Mouse (Mus musculus): ENCODE measurements at regions not wholly inside any gene's neighbourhood (a gene's known extent, or its start where the extent isn't known, plus 50 kb on each side); places are given as distances from the start of the nearest gene placed in this dataset.
A peak's percentile ranks its signal among the peaks of the same experiment; 100 is the strongest.

DNA sequence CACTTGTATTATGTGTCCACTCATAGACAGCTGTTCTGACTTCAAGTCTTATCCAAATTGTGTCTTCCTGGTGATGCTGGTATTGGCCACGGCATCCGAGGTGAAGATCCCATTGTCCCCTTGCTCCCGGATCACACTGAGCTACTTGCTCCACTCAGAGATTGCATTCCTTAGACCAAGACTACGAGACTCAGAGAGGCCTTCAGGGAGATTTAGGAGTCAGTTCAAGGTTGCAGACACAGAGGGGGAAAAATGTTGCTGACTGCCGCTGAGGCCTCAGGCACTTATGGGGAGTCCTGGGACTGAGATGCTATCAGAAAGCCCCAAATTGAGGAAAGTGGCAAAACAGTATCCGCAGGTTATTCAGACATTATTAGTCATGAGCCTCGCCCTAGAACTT is 183.9 kb downstream of the Ly86 start:
- no peak for DNase-seq (ENCODE audit: extremely low spot score)

DNA sequence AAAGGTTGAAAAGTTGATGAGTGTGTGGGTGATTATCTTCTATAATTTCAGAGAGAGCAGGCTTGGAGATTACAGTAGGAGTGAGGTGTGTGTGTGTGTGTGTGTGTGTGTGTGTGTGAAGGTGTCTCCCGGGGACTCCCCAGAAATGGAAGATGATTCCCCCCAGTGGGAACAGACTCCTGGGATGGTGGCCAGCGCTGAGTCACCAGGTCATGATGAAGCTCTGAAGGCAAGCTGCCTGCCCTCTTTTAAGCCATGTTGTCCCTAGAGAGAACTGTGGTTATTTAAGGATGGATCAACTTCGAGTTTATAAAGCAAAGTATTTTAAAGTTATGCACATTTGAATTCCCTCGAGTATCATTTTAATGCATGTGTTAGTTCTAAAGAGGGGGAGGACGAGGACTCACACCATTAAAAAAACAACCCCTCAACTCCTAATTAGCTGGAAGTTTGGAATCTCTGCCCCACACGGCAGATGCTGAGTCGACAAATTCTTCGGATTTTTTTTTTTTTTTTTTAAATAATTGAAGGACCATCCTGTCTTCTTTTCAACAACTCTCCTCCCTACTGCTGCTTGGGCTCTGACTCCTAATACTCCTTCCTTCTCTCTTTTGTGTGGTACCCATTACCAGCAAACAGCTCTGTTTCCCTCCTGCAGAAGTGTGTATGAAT is 186.6 kb downstream of the Ly86 start:
- no peak for DNase-seq (ENCODE audit: extremely low spot score)

DNA sequence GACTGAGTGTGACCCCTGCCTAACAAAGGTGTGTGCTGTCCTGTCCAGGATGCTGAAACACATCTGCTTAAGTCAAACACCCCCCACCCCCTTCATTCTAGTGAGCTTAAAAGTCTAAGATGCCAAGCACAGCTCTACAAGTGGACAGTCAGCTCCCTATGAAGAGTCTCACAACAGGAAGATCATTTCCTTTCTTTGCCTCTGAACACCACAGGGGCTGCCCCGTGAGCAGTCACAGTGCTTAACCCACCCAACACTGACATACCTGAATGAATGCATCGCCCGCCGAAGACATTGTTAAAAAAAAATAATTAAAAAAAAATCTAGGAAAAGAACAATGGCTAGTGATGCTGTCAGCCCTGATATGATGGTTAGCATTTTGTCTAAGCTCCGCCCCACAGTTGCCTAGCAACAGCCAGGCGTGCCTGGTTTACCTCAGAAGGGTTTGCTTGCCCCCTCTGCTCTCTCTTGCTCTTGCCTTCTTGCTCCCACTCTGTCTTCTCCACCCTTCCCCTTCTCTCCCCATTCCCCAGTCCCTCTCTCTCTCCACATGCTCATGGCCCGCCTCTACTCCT is 187.7 kb downstream of the Ly86 start:
- DNase-seq (ENCODE audit: extremely low spot score): no peak

DNA sequence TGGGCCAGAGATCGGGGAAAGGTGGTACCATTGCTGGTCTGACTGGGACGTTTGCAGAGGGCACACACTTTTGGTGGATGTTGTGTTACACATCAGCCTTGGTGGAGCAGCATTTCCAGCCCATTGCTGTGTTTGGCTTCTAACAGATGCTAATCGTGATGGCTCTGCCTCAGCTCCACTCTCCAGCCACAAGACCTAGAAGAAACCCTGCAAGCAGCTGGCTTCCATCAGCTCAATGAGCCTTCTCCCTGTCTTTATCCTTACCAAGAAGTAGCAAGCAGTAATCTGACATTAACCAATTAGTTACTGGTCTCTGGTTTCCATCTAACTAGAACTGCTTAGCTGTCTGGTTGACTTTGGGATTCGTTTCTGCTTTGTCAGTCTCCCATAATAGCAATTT is 188.8 kb downstream of the Ly86 start:
- DNase-seq (ENCODE audit: extremely low spot score): no peak

DNA sequence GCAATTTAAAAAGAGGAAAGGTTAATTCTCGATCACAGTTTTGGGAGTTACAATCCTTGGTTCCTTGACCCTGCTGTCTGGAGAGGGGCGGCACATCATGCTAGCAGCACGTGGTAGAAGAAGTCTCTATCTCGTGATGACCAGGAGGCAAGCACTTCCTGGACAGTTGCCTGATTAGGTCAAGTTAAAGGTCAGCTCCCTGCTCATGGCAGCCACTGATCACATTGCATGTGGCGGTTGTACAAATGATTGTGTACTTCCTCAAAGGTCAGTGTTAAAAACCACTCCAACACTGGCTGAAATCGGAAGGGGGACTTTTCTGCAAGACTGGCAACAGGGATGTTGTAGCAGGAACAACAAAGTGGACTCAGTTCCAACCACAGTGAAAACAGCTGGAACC is 192.3 kb downstream of the Ly86 start:
- DNase-seq (ENCODE audit: extremely low spot score): no peak

DNA sequence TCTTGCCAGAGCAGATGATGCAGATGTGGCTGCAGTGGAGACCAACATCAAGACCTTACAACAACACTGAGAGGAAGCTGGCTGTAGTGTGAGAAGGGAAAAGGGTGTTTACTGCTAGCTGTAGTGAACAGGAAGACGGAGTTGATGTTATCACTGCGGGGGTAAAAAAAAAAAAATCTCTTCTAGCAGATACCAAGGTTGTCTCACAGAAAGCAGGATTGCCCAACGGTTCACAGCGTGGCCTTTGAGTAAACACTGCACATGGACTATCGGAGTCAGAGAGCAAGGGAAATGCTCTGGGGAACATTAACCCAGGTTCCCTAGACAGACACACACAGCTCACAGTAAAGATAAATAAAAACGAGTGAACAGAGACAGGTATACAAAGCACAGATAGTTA is 192.8 kb downstream of the Ly86 start:
- no peak for DNase-seq (ENCODE audit: extremely low spot score)

DNA sequence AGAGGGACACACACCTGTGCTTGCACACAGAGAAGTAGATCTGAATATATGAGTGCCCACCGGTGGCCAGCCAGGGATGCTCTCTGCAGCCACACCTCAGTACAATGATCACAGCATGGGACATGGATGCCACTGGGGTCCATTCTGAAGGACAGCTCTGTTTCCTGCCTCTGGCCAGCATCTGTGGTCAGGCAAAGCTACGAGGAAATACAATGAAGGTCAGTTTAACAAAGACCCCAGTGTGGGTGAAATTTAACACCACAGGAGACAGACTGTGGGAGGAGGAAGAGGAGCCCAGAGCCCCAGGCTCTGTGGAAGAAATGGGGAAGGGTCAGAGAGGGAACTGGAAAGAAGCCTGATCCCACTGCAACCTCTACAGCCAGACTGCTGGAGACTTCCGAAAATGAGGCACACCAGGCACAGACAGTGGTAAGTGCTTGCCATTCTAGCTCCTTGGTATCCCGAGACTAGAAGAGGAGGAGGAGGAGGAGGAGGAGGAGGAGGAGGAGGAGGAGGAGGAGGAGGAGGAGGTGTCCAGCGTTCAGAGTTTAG is 196.0 kb downstream of the Ly86 start:
- DNase-seq (ENCODE audit: extremely low spot score): peak; percentile 42

DNA sequence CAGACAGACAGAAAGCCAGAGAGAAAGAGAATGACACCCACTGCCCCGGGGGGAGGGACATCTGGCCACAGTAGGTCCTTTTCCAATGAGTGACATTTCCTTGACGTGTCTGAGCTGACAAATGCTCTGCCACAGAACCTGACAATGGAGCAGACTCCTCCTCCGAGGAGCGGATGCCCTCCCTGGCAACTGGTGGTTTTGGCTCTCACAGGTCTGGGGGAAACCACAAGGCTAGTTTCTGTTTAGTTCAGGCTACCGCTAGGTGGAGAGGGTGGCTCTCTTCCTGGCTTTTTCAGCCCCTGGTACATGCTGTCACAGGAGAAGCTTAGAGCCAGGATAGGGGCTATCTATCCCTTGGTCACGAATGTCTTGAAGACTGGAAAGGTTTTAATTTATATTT is 196.7 kb downstream of the Ly86 start:
- DNase-seq (ENCODE audit: extremely low spot score): peak; percentile 75

DNA sequence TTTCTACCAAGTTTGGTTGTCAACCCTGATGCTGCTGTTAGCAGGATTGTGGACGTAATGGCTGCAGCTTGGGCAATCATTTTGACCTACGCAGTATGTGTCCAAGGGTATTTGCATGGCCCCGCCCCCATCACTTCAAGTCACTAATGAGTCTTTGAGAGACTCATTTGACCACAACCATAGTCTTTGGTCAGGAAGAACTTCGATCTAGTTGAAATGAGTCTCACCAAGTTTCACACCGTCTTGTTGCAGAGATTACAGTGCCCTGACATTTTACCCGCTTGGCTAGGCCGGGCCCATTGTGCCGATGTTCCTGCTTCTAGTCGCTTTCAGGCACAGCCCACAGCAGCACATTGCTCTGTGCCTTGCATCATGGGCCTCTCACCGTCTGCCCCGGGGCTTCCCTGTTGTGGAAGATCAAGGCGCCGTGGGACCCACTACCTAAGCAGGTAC is 197.8 kb downstream of the Ly86 start:
- DNase-seq (ENCODE audit: extremely low spot score): no peak

DNA sequence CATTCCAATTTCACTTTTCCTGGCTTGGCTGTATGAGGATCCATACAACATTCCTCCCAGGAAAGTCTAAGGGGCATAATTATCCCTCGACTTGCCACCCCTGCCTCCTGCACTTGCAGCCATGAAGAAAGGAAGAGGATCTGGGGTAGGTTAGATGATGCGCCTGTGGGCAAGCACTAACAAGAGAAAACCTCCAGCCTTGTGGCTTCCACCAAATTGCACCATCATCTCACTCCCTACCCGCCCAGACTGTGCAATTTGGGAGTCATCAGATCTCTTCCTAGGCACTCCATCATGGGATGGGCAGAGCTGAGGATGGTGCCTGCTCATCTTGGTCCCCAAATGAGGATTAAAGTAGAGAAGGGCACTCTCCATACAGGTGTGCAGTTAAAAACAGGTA is 198.8 kb downstream of the Ly86 start:
- DNase-seq (ENCODE audit: extremely low spot score): no peak

DNA sequence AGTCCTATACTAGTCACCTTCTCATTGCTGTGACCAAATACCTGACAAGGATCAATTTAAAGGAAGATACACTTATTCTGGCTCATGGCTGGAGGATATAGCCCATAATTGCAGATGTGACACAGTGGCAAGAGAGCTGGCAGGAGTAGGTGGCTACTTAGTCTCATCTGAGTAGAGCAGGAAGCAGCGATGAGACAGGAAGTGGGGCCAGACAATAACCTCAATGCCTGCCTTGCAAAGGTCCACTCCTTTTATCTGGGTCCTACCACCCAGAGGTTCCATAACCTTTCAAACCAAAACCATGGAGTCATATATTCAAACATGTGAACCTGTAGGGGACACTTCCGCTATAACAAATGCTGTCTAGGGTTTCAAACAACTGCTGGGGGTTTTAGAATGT is 199.7 kb downstream of the Ly86 start:
- DNase-seq (ENCODE audit: extremely low spot score): no peak

DNA sequence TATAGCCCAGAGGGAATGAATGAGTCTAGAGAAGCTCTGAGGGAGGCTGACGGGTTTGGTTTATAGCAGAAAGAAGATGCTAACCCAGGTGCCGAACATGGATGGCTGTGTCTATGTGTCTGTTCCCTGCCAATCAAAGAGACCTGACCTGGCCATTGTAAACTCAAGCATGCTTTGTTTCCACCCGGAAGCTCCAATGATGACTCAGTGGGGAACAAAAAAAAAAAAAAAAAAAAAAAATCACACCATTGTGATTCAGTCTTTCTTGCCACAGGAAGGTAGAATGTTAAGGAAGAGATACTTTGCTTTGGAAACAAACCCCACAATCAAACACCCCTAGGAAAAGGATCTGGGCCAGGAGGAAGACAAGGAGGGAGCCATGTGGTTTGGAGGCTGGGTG is 201.5 kb downstream of the Ly86 start:
- DNase-seq (ENCODE audit: extremely low spot score): no peak

DNA sequence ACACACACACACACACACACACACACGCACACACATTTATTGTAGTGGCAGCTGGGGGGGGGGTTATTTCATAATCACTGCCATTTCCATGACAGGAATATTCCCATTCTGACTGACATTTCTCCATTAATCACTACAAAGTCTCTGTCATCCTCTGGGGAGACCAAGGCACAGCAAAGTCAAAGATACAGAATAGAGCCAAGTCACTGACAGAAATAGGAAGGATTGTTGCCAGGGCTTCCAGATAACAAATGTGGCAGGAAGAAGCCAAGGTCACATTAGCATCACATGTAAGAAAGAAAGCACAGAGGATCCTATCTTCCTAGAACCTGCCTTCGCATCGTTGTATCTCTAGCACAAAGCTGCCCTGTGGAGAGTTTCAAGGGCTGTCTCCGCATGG is 205.6 kb downstream of the Ly86 start:
- no peak for DNase-seq (ENCODE audit: extremely low spot score)

DNA sequence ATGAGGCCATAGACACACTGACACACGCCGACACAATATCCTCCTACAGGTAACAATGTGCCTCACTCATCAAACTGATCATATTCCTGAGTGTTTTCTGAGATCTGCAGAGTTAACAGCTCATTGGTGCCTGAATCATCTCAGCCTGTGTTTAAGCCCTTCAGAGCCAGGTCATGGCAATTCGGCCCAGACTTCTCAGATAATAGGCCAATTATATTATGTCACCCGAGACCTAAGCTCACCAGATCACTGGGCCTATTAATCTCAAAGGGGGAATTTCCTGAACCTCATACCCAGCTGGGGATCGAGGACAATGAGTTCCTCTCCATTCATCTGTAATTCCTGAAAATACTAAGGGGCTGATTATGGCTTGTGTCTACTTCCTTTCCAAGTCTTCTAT is 208.4 kb downstream of the Ly86 start:
- no peak for DNase-seq (ENCODE audit: extremely low spot score)

DNA sequence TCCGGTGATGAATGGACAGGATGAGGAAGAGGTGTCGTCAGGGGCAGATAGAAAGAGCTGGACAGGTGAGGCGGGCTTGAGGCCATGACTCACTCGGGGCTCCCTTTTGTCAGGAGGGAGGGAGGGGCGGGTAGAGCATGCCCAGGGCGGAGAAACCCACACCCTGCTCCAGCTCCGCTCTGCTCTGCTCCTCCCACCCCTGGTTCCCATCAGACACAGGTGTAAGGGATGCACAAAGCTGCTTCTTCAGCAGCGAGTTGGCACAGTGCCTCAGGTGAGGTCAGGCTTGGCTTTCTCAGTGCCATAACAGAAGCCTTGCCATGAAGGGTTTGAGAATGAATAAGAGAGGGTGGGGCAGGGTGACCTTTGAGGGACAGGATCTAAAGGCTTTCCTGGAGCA is 212.2 kb downstream of the Ly86 start:
- no peak for DNase-seq (ENCODE audit: extremely low spot score)

DNA sequence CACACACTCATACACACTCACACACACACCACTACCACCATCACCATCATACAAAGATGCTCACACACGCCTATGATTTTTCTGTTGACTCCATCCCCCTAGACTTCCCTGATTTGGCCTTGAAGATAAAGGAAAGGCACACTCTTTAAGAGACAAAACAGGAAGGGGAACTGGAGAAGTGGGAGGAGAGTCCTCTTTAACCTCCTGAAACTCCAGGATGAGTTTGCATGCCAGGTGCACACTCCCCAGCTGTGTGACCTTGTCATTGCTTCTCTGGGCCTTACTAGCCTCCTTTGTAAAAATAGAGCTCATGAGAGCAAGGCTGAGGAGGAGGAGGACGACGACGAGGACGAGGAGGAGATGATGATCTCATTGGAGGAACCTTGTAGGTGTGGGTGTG is 212.8 kb downstream of the Ly86 start:
- no peak for DNase-seq (ENCODE audit: extremely low spot score)

DNA sequence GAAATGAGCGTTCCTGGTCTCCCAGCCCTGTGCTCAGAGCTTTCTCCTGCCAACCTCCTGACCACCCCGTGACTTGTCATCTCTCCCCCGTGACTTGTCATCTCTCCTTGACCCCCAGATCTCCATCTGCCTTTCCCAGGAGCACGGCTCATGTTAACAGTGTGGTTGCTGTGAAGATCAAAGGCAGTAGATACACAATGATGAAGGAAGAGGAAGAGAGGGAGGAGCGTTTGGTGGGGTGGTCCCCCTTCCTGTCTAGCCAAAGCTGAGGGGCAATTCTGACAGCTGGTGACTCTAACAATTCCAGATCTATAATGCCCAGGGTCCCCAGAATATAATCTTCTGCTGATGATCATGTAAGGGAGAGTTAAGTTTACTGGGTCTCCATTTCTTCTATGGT is 214.0 kb downstream of the Ly86 start:
- no peak for DNase-seq (ENCODE audit: extremely low spot score)

DNA sequence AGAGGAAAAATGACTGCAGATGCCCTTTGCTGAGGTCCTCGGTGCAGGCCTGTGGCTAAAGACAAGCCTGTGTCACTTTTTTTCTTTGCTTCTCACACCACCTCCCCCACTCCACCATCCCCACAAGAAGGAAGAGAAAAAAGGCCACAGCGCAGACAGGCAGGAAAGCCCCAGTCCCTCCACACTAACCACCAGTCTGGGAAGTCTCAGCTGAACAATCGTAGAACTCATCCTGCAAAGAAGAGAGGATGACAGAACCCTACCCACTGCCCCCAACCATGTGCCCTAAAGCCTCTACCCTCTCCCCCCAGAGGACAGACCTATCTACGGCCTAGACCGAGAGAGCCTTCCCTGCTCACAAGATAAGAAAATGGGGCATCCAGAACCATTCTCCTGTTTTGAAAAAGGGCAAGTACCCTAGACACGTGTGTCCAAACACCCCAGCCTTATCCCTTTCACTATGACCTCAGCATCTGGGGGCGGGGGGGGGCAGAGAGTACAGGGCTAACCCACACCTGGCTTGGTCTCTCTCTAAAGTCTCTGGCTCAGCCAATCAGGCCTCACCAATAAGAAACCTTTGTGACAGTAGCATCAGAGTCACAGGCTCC is 214.8 kb downstream of the Ly86 start:
- no peak for DNase-seq (ENCODE audit: extremely low spot score)

DNA sequence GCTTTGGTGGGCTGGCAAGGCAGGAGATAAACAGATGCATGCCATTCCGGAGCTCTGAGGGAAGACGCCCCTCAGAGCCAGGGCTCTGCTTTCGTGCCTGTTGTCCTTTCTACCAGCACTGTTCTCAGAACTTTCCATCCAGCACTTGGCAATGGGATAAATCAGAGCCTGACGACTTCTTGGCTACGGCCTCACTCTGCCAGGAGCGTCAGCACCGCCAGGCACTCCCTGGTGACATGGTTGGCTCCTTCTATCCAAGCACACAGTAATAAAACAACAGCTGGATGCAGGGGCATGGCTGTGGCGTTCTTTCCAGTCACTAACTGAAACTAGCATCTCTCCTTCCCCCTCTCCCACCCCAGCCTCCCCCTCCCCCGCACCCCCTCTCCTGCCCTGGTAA is 215.4 kb downstream of the Ly86 start:
- no peak for DNase-seq (ENCODE audit: extremely low spot score)

DNA sequence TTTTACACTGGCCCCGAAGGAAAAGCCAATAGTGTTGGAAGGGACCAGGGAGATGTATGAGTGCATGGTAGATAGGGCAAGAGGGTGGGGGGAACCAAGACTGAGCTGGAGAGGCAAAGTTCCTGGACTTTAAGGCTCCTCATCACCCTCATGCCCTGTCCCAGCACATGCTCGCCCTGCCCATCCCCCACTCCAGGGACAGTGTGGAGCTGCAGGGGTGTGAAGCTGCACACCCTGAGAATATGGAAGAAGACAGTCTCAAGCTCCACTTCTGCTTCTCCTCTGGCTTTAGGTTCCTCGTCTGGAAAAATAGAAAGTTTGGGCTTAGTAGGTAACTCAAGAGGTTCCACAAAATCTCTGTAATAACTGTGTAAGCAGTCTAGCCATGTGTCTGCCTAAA is 215.8 kb downstream of the Ly86 start:
- no peak for DNase-seq (ENCODE audit: extremely low spot score)

DNA sequence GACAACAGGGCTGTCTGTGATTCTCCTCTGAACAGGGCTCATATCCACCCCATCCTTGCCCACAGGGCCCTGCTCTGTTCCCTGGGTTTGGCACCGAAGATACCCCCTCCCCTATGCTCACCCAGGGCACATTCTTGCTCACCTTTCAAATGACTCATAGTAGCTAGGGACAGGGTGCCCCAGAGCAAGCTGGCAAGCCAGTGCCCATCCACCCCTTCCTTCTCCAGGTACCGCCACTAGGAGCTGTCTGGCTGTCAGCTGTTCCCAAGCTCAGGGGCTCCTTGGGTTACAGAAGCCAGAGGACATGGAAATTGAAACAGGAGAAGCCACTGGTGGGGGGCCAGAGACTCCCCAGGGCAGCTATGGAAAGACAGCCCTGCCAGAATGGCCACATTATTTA is 216.4 kb downstream of the Ly86 start:
- no peak for DNase-seq (ENCODE audit: extremely low spot score)

DNA sequence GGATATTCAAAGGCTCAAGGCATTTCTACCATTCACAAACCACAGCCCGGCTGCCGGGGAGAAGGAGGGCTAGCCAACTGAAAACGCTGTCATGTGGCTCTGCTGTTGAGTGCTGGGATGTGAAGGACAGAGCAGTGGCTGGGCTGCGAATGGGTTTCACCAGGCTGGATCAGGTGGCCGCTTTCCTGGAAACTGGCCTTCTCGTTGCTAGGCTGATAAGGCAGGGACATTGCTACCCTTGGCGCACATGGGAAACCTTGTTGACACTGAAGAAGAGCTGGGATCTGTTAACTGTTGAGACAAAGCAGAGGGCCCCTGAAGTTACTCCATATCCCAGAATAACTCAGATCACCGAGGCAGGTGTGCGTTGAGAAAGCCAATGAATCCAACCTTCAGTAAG is 216.1 kb upstream of the Rreb1 start:
- DNase-seq (ENCODE audit: extremely low spot score): no peak

DNA sequence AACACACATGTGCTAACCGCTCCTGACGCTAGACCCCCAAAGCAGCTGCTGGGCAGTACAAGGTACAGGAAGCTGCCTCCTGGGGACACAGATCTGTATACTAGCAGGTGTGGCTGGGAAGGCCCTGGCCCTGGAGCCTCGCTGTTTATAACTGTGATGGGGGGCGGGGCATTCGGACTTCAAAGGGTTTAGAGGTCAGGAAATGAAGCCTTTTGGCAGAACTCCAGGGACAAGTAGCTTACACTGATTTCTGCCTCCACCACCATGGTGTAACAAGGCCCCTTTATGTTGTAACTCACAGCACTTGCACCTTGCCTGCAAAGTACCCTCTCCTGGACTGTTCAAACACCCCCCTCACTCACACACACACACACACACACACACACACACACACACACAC is 215.5 kb upstream of the Rreb1 start:
- DNase-seq (ENCODE audit: extremely low spot score): peak; percentile 32

Data from embryo, embryonic 9.5 days (tissue).